Mouse (Mus musculus) MEL (cell line): ENCODE data around the gene Micall1.

ENCODE experiments used
- CTCF ChIP-seq, 3 experiments: IDR thresholded peaks in 2 of 3; conservative IDR thresholded peaks in 1 of 3; 2 replicates each; pipeline ENCODE4 v1.5.1; 2011 to 2012; ENCODE audit warnings: low read length in 3 of 3, low read depth in 2 of 3, mild to moderate bottlenecking in 2 of 3, improper control_type of control experiment in 1 of 3, inconsistent platforms in 1 of 3, mixed read lengths in 1 of 3, moderate library complexity in 1 of 3; ENCODE audit not compliant: control insufficient read depth in 1 of 3, insufficient read depth in 1 of 3, poor library complexity in 1 of 3, severe bottlenecking in 1 of 3
- POLR2A ChIP-seq, 2 experiments: IDR thresholded peaks; 2 replicates each; pipeline ENCODE4 v1.6.1; 2011 to 2012; ENCODE audit warnings: low read length in 2 of 2, mild to moderate bottlenecking in 2 of 2, control low read depth in 1 of 2, improper control_type of control experiment in 1 of 2, low read depth in 1 of 2, moderate library complexity in 1 of 2; ENCODE audit not compliant: control insufficient read depth in 1 of 2, insufficient read depth in 1 of 2, poor library complexity in 1 of 2
- RCOR1 ChIP-seq: IDR thresholded peaks from 2 replicates; pipeline ENCODE4 v1.6.1; 2012; ENCODE audit warnings: low read depth, mild to moderate bottlenecking, inconsistent platforms, low read length, improper control_type of control experiment
- ZNF384 ChIP-seq: IDR thresholded peaks from 2 replicates; pipeline ENCODE4 v1.6.1; 2012; ENCODE audit warnings: low read depth, mild to moderate bottlenecking, inconsistent platforms, low read length, improper control_type of control experiment

GRCm38 (mm10) chr15:79095483-79095882 lies 13.2 kb upstream of the Micall1 start:
- TF ChIP-seq ZNF384 (no peak), RCOR1 (no peak), CTCF (IDR thresholded peaks at IDR 0.05 in 2 of 3, conservative IDR thresholded peaks at IDR 0.05 in 1 of 3; ENCODE audit: control insufficient read depth in 1 of 3, insufficient read depth in 1 of 3, low read depth in 2 of 3, low read length in 3 of 3, poor library complexity in 1 of 3, severe bottlenecking in 1 of 3) (no peak), POLR2A (IDR thresholded peaks at IDR 0.05; ENCODE audit: control insufficient read depth in 1 of 2, insufficient read depth in 1 of 2, low read depth in 1 of 2, low read length in 2 of 2, poor library complexity in 1 of 2) (no peak)
